Mouse (Mus musculus) kidney, adult 2 months (tissue): ENCODE measurements around the gene Ap1m2.

Source experiments
- CTCF ChIP-seq: fragments of 200-500 bp; conservative IDR thresholded peaks from 2 replicates; pipeline ENCODE4 v1.5.1; 2011; ENCODE audit warnings: low read depth, mild to moderate bottlenecking, control low read depth, low read length, moderate library complexity, mixed read lengths; ENCODE audit not compliant: insufficient read depth, insufficient read length
- POLR2A ChIP-seq: fragments of 200-500 bp; IDR thresholded peaks from one replicate; pipeline ENCODE4 v1.6.1; 2011; ENCODE audit warnings: low read depth, low read length, control low read depth

GRCm38 (mm10) chr9:21319503-21319902 is 7.4 kb upstream of the Ap1m2 start:
- TF ChIP-seq CTCF = no peak
- no peak for TF ChIP-seq POLR2A
